Mouse (Mus musculus) layer of hippocampus, adult 9-10 months (tissue): ENCODE measurements at regions not wholly inside any gene's neighbourhood (a gene's known extent, or its start where the extent isn't known, plus 50 kb on each side); places are given as distances from the start of the nearest gene placed in this dataset.
A peak's percentile ranks its signal among the peaks of the same experiment; 100 is the strongest.

Source experiments
- DNase-seq: peaks from one replicate; pipeline ENCODE4 v3.0.0; 2022; ENCODE audit warnings: low spot score

DNA sequence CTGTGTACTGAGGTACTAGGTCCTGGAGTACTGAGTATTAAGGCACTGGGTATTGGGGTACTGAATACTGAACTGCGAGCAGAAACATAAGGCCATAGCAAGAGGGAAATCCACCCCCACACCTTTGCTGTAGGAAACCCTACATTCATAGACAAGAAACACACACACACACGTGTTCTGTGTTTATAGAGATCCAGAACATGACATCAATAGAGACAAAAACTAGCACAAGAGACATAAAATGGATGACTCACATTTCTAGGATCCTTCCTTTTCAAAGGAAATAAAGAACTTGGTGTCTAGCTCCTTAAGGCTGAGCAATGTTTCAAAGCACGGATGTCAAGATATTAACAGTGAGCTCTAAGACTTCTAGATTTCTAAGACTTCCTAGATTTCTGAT is 49.9 kb upstream of the Nepro start:
- no peak for DNase-seq

DNA sequence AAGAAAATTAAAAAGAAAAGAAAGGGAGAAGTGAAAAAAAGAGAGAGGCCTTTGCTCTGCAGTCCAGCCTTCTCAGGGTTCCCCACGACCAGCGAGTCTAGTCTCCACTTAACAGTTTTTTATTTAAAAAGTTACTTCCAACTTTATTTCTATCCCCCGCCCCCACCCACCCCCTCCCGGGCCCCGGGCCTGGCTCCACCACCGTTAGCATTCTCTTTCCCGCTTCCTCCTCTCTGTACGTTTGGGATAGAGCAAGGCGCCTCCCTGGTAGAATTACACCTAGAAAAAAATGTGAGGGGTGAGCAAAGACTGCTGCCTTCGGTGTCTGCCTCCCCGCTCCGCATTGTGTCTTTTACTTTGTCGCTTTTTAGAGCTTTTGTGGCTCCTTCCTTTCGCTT is 51.7 kb upstream of the Nepro start:
- no peak for DNase-seq

DNA sequence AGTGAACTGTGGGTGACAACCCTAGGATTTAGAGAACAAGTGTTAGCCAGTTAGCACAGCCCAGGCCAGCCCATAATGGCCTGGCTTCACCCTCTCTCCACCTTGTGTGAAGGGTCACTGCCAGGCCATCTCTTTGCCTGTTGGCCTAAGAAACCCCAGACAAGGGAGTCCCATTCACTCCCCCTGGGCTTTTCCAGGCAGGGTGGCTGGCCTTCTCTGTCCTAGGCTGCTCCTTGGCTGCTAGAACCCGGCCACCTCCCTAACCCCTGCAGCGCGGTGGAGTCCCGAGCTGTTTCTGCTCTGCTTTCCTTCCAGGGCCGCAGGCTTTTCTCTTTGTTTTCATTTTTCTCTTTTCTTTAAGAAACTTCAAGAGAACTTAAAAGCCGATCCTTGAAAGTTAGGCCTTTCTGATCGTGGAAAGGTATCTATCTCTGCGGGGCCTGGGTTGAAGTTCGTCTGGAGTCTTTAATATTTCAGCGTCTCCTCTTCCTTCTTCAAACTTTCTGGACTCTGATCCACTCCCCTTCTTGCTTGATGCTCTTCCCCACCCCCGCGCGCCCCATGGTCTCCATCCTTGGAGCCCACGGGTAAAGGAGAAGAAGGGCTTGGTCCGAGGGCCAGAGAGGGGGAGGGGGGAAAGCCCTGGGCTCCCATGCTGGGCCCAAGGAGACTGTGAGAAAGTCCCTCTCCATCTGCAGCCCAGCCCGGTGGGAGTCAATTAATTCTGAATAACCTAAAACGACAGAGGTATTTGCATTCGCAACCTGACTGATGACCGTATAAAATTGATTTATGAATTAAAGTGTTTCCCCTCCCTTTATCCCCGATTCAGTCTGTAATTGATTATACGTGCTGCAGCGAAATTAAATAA is 52.3 kb upstream of the Nepro start:
- DNase-seq, result no peak

DNA sequence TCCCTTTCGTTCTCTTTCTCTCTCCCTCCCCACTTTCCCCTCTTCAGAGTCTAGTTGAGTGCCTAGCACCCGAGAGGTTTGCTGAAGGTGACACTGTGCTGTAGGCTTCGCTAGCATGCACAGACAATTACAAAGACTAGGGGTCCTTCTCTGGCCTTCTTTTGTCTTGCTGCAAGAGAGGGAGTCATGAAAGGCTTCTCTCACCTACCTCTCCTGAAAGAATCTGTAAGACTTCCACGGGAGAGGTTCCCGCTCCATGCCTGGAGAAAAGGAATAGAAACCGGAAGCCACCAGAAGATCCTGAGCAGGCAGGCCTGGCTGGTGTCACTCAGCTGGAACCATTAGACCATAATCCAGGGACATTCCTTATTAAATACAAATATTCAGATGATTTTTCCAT is 56.0 kb upstream of the Nepro start:
- DNase-seq, result no peak

- DNase-seq, result no peak
These were observed 57.0 kb upstream of the Nepro start for GRCm38 (mm10) chr16:44667118-44667517.

DNA sequence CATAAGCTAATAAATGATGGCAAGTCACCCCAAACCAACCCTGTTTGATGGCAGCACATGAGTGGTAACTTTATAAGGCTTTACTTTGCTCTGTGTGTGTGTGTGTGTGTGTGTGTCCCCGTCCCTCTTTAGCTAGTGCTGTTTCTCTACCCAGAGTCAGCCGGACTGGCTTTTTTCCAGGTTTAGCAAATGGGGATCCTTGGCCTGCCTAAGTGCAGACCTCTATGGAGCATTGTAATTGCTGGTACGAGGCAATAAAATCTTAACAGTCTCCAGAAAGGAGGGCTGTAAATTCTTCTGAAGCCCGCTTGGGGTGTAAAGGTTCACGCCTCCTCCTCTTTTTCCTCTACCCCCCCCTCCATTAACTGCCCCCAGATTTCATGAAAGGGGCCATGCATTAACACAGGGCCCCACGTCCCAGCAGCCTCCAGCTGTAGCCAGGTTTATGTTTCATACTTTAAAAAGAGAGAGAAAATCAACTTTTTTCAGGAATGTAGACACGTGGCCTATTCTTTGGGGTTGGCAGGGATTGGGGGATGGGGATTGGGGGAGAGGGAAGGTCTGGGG is 57.6 kb upstream of the Nepro start:
- DNase-seq, result no peak

DNA sequence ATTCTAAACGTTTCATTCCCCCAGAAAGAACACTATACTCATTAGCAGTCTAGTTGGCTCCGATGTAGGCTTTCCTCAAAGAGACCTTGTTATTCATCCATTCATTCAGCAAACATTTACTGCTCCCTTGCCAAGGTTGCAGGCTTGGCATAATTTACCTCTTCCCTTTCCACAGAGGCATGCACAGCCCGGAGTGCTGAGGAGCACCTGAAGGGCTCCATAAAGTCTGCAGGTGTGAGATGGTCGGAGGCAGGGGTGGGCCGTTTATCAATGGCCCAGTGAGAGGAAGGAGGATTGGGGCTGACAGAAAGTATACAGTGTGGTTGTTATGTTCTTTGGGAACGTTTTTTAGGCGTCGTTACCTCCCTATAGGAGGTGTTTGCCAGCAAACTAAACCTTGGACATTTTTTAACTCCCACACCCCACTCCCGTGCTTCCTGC is 58.6 kb upstream of the Nepro start:
- no peak for DNase-seq

- no peak for DNase-seq
These were observed 61.0 kb upstream of the Nepro start for GRCm38 (mm10) chr16:44662966-44663600.

GRCm38 (mm10) chr16:44660996-44661876 is 62.9 kb upstream of the Nepro start:
- DNase-seq, result no peak

GRCm38 (mm10) chr16:44658306-44658705 is 65.8 kb upstream of the Nepro start:
- no peak for DNase-seq

DNA sequence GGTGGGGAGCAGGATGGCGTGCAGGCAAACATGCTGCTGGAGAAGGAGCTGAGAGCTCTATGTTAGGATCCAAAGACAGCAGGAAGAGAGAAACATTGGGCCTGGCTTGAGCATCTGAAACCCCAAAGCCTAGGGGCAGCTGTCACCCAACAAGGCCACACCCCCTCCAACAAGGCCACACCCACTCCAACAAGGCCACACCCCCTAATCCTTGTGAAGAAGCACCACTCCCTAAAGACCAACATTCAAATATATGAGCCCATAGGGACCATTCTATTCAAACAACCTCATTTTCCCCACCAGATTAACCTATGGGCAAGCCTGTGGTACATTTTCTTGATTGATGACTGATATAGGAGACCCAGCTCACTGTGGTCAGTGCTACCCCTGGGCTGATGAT is 67.9 kb upstream of the Nepro start:
- no peak for DNase-seq

GRCm38 (mm10) chr16:44655306-44655705 is 68.8 kb upstream of the Nepro start:
- DNase-seq, result no peak

- no peak for DNase-seq
These were observed 75.4 kb upstream of the Nepro start for GRCm38 (mm10) chr16:44648547-44649223.

GRCm38 (mm10) chr16:44643992-44644391 is 80.1 kb upstream of the Nepro start:
- DNase-seq, result peak; percentile 53

GRCm38 (mm10) chr16:44637100-44637499 is 78.4 kb upstream of the Boc start:
- no peak for DNase-seq

- no peak for DNase-seq
These were observed 75.8 kb upstream of the Boc start for GRCm38 (mm10) chr16:44634486-44634885.

- no peak for DNase-seq
These were observed 74.5 kb upstream of the Boc start for GRCm38 (mm10) chr16:44633059-44633667.

- peak; percentile 55 for DNase-seq
These were observed 73.8 kb upstream of the Boc start for GRCm38 (mm10) chr16:44632330-44633058.

DNA sequence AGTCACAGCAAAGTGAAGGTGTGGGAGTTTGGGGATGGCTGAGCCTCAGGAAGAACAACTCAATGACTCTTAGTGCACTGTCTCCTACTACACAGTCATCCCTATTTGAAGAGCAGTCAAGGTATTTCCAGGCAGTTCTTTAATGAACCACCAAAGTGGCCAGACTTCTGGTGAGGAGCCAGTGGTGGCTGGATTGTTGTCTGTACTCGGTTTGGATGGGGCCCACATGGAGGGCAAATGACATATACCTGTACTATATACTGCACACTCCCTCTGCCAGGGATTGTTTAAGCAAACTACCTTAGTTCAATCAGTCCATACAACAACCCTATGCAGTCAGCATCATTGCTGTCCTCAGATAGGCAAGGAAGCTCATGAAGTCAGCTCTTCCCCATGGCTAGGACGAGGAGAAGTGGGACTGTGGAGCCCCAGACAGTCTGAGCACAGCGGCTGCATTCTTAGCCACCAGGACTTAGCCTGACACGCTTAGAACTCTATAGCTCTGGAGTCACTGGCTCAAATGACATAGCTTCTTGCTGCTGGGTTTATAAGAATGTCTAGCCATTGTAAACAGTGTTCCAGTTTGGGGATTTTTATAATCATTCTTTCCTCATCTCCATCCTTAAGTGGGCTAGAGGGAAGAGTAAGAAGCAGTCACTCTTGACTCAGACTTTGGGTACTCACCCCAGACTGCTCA is 72.8 kb upstream of the Boc start:
- DNase-seq, result no peak

DNA sequence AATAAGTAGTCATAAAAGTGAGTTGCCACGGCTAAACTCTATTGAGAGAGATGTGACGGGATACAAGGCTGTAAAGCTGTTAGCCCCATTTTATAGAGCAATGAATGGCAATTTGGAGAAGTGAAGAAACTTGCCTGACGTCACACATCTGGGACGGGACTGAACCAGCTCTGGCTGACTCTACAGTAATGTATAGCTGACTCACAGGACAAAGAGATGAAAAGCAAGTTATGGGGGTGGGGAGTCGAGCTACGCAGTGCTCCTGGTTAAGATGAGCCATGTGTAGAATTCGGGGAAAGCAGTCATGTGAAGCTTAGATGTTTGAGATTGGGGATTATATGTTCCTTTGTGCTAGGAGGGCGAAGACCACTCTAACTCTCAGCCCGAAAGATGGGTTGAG is 72.2 kb upstream of the Boc start:
- no peak for DNase-seq
